Mouse (Mus musculus): ENCODE results near the gene Gramd1b. TPM values are rescaled to one million over a fixed set of nuclear protein-coding genes. Genes with fewer than 3 reads are reported as not detected.

Gene Gramd1b
- polyA plus RNA-seq, 1 experiment from 2014 or later: 2.4 TPM

DNA sequence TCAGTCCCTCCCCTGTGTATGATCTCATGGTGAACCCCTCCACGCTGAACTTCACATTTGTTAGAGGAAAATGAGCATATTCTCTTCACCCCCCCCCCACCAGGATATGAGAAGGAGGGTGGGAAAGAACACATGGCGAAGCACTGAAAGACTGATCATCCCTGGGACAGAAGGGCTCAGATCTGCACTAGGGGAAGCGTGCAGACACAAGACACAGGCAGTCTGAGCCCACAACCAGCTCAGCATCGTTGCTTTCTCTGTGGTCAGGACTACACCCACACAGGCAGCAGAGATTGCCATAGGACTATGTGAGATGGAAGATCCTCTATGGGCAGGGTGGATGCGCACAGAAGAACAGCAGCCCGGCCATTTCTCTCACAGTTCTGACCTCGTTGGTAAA lies 189.1 kb downstream of the Gramd1b start:
- Histone ChIP-seq H3K36me3 (replicated peaks) (no peaks in the 10 kb centered on the region), H3K27ac (replicated peaks) (no peak overlapping the region), H3K27me3 (replicated peaks; ENCODE audit: low read depth, poor library complexity, severe bottlenecking) (no peaks in the 10 kb centered on the region), H3K9me3 (no peaks in the 10 kb centered on the region), H3K4me1 (peaks cover 27% of the 10 kb centered on the region), H3K4me3 (no peak overlapping the region)
- no peak for DNase-seq (ENCODE audit: low spot score)
- WGBS: 89% methylated on average over 7 of the region's 7 CpGs

GRCm38 (mm10) chr9:40339578-40339977 lies 191.6 kb downstream of the Gramd1b start:
- H3K27ac ChIP-seq (replicated peaks): no peak overlapping the region
- whole genome bisulfite sequencing: 69% methylated on average over 9 of the region's 9 CpGs
- H3K4me3 ChIP-seq: no peak overlapping the region

DNA sequence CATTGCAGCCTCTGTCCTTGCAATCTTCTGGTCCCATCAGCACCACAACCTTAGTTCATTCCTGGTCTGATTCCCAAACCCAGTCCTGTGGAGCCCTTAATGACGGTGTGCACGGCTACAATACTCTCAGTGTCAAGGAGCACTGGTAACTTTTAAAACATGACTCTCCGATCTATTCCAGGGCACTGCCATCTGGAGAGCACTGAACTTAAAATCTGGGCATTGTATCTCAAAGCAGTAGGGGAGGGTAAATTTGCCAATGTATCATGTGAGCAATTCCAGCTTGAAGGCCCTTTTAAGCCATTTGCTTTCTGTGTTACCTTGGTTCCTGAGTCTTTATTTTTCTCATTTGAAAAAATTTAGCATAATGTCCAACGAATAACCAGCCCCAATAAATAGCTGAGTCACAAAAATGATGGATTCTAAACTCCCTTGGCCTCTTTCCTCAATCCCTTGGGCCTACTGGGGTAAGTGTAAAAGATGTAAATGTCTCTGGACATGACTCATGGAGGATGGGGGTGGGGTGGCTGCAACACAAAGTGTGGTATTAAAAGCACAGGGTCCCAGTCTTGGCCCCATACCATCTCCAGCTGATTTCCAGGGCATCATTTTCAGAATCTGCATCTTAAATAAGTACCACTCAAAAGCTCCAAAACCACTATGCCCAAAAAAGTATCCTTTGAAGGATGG lies 193.9 kb downstream of the Gramd1b start:
- no peaks in the 10 kb centered on the region for H3K36me3 ChIP-seq (replicated peaks)

More at GRCm38 (mm10) chr9:40339578-40339977, 191.6 kb downstream of the Gramd1b start:
- H3K9me3 ChIP-seq: no peaks in the 10 kb centered on the region
- no peaks in the 10 kb centered on the region for H3K27me3 ChIP-seq (replicated peaks; ENCODE audit: low read depth, poor library complexity, severe bottlenecking)
- H3K36me3 ChIP-seq (replicated peaks): no peaks in the 10 kb centered on the region
- no peak for DNase-seq (ENCODE audit: low spot score)
- H3K4me1 ChIP-seq: peaks cover 3% of the 10 kb centered on the region

GRCm38 (mm10) chr9:40336701-40337100 lies 194.5 kb downstream of the Gramd1b start:
- no peaks in the 10 kb centered on the region for H3K36me3 ChIP-seq (replicated peaks)
- DNase-seq (ENCODE audit: low spot score): no peak
- H3K4me1 ChIP-seq: peaks cover 3% of the 10 kb centered on the region; the same call in 1 of the 2 replicates
- H3K27ac ChIP-seq (replicated peaks): no peak overlapping the region
- WGBS: 76% methylated on average over 5 of the region's 5 CpGs
- H3K9me3 ChIP-seq: no peaks in the 10 kb centered on the region
- no peak overlapping the region for H3K4me3 ChIP-seq
- no peaks in the 10 kb centered on the region for H3K27me3 ChIP-seq (replicated peaks; ENCODE audit: low read depth, poor library complexity, severe bottlenecking)

More for the DNA sequence above, 193.9 kb downstream of the Gramd1b start:
- Histone ChIP-seq H3K27me3 (replicated peaks; ENCODE audit: low read depth, poor library complexity, severe bottlenecking) (no peaks in the 10 kb centered on the region), H3K4me1 (peaks cover 3% of the 10 kb centered on the region; the same call in 1 of the 2 replicates), H3K9me3 (no peaks in the 10 kb centered on the region), H3K4me3 (no peak overlapping the region), H3K27ac (replicated peaks) (no peak overlapping the region)
- DNase-seq (ENCODE audit: low spot score): no peak
- 84% methylated on average over 4 of the region's 4 CpGs for WGBS

- WGBS: 71% methylated on average over 2 of the region's 2 CpGs
- Histone ChIP-seq H3K27ac (replicated peaks) (no peak overlapping the region), H3K9me3 (no peaks in the 10 kb centered on the region), H3K4me1 (peaks cover 3% of the 10 kb centered on the region), H3K27me3 (replicated peaks; ENCODE audit: low read depth, poor library complexity, severe bottlenecking) (no peaks in the 10 kb centered on the region), H3K36me3 (replicated peaks) (no peaks in the 10 kb centered on the region), H3K4me3 (no peak overlapping the region)
- DNase-seq (ENCODE audit: low spot score): no peak
Observed at GRCm38 (mm10) chr9:40334617-40335016, 196.6 kb downstream of the Gramd1b start.

DNA sequence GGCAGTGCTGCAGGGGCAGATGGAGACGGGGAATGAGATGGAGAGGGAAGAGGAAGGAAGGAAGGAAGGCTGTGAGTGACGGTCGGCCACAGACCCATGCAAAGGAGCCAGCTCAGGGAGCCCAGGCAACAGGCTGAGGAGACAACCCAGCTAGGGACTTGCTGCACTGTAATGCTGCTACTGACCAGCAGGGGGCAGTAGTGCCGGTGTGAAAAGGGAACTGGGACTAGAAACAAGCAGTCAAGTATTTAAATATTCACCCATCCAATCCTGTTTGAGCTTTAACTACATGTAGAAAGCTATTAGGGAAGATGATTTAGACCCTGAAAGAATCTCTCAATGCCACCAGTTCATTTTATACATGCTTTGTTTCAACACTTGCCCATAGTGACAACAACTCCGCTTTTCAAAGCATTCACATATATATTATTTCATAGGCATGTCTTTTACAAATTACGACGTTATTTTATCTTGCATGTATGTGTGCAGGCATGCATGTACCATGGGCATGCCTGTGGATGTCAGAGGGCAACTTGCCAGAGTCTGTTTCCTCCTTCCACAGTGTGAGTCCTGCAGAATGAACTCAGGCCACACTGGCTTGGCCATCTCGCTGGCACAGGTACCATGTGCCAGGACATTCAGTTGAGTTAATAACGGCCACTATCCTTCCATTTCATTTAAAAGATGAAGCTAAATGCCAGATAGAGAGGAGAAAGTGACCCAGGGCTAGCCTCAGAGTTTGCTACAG lies 197.4 kb downstream of the Gramd1b start:
- H3K4me1 ChIP-seq: peaks cover 3% of the 10 kb centered on the region; the same call in 1 of the 2 replicates
- peak; percentile 80 for DNase-seq (ENCODE audit: low spot score)
- H3K27ac ChIP-seq (replicated peaks): no peak overlapping the region
- no peaks in the 10 kb centered on the region for H3K27me3 ChIP-seq (replicated peaks; ENCODE audit: low read depth, poor library complexity, severe bottlenecking)
- H3K4me3 ChIP-seq: no peak overlapping the region
- H3K36me3 ChIP-seq (replicated peaks): no peaks in the 10 kb centered on the region
- 61% methylated on average over 9 of the region's 9 CpGs for WGBS
- no peaks in the 10 kb centered on the region for H3K9me3 ChIP-seq

DNA sequence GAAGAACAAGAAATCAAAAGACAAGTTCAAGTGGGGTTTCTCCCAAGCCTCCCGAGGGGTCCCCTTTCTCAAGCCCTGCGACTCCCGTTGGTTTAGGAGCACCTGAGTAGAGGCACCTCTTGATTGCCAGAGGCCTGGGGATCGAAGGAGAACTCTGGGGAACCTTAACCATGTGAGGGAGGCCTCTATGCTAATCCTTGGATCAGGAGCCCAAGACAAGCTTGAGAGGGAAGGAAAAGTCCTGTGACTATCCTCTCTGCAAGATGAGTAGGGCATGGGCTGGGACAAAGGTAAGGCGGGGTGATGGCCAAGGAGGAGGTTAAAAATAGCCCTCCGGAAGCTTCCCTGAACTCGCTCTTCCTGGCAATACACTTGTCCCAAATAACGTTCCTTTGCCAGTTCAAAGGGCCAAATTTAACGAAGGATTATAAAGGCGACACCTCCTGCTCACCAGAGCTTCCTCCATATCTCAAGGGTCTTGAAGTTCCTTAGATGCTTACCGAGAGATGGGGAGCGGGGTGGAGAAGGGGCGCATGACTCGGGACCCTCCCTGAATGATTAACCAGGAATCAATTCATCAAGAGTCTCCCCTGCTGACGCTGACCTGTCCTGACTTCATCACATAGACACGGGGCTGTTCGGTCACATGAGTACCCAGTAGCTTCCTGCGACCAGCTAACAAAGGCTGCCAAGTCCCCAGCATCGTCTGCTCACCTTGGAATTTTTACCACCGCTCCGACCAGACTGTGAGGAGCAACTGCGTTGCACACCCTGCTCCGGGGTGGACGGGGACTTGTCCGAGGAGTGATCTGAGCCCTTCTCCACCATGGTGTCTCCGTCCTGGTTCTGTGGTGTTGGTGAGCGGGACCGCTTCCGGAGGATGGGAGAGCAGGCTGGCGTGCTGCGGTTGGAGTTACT lies 198.2 kb downstream of the Gramd1b start:
- no peak overlapping the region for H3K27ac ChIP-seq (replicated peaks)
- no peaks in the 10 kb centered on the region for H3K27me3 ChIP-seq (replicated peaks; ENCODE audit: low read depth, poor library complexity, severe bottlenecking)
- no peaks in the 10 kb centered on the region for H3K9me3 ChIP-seq
- H3K36me3 ChIP-seq (replicated peaks): no peaks in the 10 kb centered on the region; the same call in 1 of the 2 replicates
- no peak overlapping the region for H3K4me3 ChIP-seq
- 86% methylated on average over 31 of the region's 31 CpGs for WGBS
- H3K4me1 ChIP-seq: peaks cover 3% of the 10 kb centered on the region; the same call in 1 of the 2 replicates
- DNase-seq (ENCODE audit: low spot score): no peak

GRCm38 (mm10) chr9:40332326-40332725 lies 198.9 kb downstream of the Gramd1b start:
- WGBS: 85% methylated on average over 4 of the region's 4 CpGs
- no peak overlapping the region for H3K4me3 ChIP-seq
- H3K27me3 ChIP-seq (replicated peaks; ENCODE audit: low read depth, poor library complexity, severe bottlenecking): no peaks in the 10 kb centered on the region
- no peaks in the 10 kb centered on the region; the same call in 1 of the 2 replicates for H3K36me3 ChIP-seq (replicated peaks)
- peaks cover 3% of the 10 kb centered on the region; the same call in 1 of the 2 replicates for H3K4me1 ChIP-seq
- no peak overlapping the region for H3K27ac ChIP-seq (replicated peaks)
- DNase-seq (ENCODE audit: low spot score): no peak
- H3K9me3 ChIP-seq: no peaks in the 10 kb centered on the region

DNA sequence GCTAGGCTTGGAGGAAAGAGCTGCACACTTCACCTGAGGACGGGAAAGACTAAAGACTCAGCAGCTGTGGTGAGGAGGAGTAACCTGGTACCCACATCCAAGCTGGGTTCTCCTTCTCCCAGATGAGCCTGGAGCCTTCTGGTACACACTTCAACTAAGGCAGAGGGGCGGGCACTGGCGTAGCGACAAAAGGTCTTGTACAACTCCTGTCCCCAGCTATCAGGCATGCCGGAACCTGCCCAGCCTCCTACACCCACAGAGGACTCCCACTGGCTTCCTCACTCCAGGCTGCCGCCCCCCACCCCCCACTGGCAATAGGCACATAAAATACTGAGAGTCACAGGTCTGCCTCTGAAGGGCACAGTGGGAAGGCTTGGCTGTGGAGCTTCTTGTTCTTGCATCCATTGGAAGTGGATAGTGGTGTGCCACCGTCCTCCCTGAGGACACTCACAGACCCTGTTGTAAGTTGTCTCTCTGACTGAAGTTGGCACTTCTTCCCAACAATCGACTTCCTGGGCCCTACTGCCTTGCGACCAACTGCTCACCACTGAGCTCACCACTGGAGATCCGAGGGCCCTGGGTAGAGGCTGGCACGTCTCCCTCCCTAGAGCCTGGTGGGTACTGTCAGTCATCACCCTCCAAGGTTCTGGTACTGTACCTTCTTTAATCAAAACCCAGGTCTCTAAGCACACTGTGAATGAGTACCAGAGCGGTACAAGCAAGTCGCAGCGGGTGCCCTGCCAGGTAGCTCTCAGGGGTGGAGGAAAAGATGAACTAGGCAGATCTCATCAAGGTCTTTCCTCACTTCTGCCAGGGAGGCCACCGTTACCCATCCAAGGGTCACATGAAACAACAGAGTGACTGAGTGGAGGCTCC lies 199.5 kb downstream of the Gramd1b start:
- no peak for DNase-seq (ENCODE audit: low spot score)
- Histone ChIP-seq H3K27ac (replicated peaks) (no peak overlapping the region), H3K27me3 (replicated peaks; ENCODE audit: low read depth, poor library complexity, severe bottlenecking) (no peaks in the 10 kb centered on the region), H3K36me3 (replicated peaks) (no peaks in the 10 kb centered on the region; the same call in 1 of the 2 replicates), H3K4me3 (no peak overlapping the region), H3K4me1 (peaks cover 3% of the 10 kb centered on the region; the same call in 1 of the 2 replicates), H3K9me3 (no peaks in the 10 kb centered on the region)
- WGBS: 90% methylated on average over 15 of the region's 15 CpGs

- H3K27me3 ChIP-seq (replicated peaks; ENCODE audit: low read depth, poor library complexity, severe bottlenecking): no peaks in the 10 kb centered on the region
- peak; percentile 88 for DNase-seq (ENCODE audit: low spot score)
- no peak overlapping the region for H3K4me3 ChIP-seq
- no peaks in the 10 kb centered on the region; the same call in 1 of the 2 replicates for H3K36me3 ChIP-seq (replicated peaks)
- WGBS: 56% methylated on average over 19 of the region's 19 CpGs
- H3K27ac ChIP-seq (replicated peaks): no peak overlapping the region
- H3K4me1 ChIP-seq: peaks cover 11% of the 10 kb centered on the region
- no peaks in the 10 kb centered on the region for H3K9me3 ChIP-seq
Observed at GRCm38 (mm10) chr9:40330609-40331382, 200.4 kb downstream of the Gramd1b start.

Measured in embryonic facial prominence, embryonic 10.5 days (tissue).